Mouse (Mus musculus): ENCODE results near the gene Pitpnc1. TPM values are rescaled to one million over a fixed set of nuclear protein-coding genes. Genes with fewer than 3 reads are reported as not detected.

The Pitpnc1 gene
- total RNA-seq, 2 experiments from 2014 or later = 54.3 to 60.0 TPM

DNA sequence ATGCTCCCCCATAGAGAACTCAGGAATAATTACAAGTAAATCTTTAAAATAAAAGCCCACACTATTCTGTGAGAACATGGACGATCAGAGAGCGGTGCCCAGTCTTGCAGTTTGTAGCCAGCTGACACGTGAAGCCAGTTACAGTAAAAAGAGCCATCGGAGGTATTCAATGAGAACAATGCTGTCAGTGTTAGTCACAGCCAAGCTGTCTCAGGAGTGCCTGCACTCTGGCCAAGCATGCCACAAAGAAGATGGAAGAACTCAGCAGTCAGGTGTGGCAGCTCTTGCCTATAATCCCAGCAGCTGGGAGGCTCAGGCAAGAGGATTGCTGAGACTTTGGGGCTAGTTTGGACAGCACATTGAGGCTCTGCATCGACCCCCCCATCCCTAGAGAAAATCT is 111.8 kb downstream of the Pitpnc1 start:
- peak overlapping the region; percentile 8; the same call in 1 of the 2 replicates for H3K27ac ChIP-seq
- DNase-seq (ENCODE audit: low spot score in 2 of 2) = no peak
- TF ChIP-seq CTCF (conservative IDR thresholded peaks at IDR 0.05) = no peak
- no peak overlapping the region for H3K4me3 ChIP-seq

DNA sequence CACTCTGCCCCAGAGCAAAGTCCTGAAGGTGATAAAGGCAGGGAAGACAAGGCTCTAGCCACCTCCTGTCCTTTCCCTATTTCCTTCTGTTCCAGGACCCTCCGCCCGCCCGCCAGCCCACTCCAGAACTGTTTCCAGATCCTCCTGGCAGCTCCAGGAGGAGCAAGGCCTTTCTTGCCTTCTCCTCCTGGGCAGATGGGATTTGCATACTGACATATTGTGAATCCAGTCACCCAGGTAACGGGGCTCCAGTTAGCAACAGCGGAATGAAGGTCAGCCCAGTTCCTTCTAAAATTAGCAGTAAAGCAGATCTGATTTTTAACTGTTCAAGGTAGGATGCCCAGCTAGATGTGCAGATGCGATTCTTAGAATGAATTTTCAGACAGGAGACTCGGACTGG is 114.3 kb downstream of the Pitpnc1 start:
- DNase-seq (ENCODE audit: low spot score in 2 of 2) = peak; percentile 48 to 59
- Histone ChIP-seq H3K27ac (peak overlapping the region; percentile 83), H3K4me3 (no peak overlapping the region)
- TF ChIP-seq CTCF (conservative IDR thresholded peaks at IDR 0.05) = no peak

DNA sequence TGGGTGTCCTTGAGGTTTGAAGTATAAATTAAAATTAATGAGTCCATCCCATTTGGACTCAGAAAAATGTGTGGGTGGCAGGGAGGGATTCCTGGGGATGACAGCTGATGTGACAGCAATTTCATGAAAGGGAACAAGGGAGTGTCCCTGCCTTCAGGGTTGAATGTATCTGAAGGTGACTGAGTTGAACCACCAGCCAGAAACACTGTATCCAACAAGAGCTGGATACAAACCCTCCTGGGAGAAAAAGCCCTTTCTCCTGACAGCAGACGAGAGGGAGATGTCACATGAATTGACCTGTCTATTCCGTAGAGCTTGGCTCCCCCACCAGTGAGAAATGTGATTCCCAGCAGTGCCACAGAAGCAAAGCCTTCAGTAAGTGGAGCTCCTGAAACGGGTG is 115.0 kb downstream of the Pitpnc1 start:
- Histone ChIP-seq H3K4me3 (no peak overlapping the region), H3K27ac (peak overlapping the region; percentile 83)
- no peak for TF ChIP-seq CTCF (conservative IDR thresholded peaks at IDR 0.05)
- DNase-seq (ENCODE audit: low spot score in 2 of 2) = no peak

DNA sequence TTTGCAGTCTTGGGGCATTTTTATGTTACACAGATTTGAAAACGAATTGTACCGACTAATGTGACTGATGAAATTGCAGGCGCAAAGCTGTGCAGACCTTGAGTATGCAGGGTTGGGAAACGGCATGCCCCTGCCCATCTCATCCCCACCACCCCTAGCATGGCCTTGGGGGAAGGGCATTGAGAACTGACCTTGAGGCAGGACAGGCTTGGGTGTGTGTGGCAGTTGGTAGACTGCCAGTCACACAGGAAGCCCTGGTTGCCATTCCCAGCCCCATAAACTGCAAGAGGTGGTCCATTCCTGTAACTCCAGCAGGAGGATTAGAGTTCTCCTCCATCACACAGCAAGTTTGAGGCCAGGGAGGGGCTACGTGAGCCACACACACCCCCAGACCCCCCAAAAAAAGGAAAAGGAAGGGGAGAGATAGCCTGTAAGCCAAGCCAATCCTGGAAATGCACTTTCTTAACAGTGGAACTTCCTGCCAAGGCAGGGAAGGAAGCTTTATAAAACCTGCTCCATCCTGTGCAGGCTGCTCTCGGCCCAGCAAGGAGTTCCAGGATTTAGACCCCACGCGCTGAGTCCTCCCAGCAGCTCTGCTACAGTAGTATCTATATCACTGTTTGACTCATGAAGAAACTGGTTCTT is 115.9 kb downstream of the Pitpnc1 start:
- no peak for DNase-seq (ENCODE audit: low spot score in 2 of 2)
- Histone ChIP-seq H3K4me3 (no peak overlapping the region), H3K27ac (peak overlapping the region; percentile 83; the same call in 1 of the 2 replicates)
- no peak for TF ChIP-seq CTCF (conservative IDR thresholded peaks at IDR 0.05)

DNA sequence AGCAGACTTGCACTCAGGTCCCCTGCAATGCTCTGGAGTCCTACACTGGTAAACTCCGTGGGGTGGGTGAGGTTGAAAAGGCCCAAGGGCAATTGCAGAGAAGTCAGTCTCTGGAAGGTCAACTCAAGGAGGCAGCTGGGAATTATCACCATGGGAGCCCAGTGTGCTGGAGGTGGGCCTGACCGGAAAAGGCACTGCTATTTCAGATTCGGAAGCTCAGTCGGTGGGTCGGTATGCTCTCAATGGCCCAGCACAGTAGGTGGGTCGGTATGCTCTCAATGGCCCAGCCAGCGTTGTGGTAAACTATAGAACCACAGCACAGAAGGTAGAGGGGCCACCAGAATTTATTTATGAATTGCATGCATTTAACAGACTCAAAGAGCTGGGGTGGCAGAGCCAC is 117.9 kb downstream of the Pitpnc1 start:
- Histone ChIP-seq H3K4me3 (no peak overlapping the region), H3K27ac (no peak overlapping the region)
- TF ChIP-seq CTCF (conservative IDR thresholded peaks at IDR 0.05) = no peak
- DNase-seq (ENCODE audit: low spot score in 2 of 2) = no peak

DNA sequence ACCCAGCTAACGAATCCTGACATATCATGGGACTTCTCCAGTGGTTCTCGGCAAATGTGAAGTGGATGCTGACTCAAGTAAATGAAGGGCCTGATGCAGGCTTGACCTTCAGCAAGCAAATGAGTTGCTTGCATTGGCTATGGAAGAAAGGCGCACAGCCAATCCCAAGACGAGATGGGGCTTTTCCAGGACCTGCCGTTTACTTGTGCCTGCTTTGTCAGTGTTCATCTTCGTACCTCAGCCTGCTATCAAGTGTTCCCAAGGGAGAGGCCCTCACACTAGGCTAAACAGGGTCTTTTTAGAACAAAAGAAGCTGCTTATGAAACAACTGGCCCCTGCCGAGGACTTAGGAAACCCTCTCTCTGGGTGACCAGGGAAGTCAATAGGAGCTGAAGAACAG is 120.7 kb downstream of the Pitpnc1 start:
- TF ChIP-seq CTCF (conservative IDR thresholded peaks at IDR 0.05) = no peak
- DNase-seq (ENCODE audit: low spot score in 2 of 2) = no peak
- no peak overlapping the region for H3K4me3 ChIP-seq
- no peak overlapping the region for H3K27ac ChIP-seq

DNA sequence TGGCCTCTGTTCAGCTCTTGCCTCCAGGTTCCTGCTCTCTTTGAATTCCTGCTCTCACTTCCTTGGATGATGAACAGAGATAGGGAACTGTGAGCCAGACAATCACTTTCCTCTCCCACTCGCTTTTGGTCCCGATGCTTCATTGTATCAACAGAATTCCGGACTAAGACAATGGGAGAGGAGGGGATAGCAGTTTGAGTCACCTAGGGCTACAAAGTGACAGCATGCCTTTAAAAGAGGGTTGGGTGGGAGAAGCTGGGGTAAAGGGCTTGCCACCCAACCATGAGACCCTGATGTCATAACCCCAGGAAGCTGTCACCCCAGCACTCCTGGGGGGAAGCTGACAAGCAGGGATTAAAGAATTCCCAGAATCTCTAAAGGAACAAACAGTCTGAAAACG is 127.5 kb downstream of the Pitpnc1 start:
- Histone ChIP-seq H3K27ac (no peak overlapping the region), H3K4me3 (no peak overlapping the region)
- no peak for TF ChIP-seq CTCF (conservative IDR thresholded peaks at IDR 0.05)
- DNase-seq (ENCODE audit: low spot score in 2 of 2) = no peak

DNA sequence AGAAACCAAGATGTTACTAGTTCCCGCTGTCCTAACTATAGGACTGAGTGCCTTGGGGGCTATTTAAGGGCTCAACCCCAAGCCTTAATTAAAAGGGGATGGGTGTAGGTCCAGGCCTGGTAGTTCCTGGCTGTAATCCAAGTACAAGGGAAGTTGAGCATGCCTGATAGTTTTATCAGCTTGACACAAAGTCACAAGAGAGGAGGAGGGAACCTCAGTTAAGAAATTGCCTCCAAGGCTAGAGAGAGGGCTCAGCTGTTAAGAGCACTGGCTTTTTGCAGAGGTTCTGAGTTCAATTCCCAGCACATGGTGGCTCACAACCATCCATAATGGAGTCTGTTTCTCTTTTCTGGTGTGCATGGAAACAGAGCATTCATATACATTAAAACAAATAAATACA is 128.1 kb downstream of the Pitpnc1 start:
- no peak for TF ChIP-seq CTCF (conservative IDR thresholded peaks at IDR 0.05)
- H3K27ac ChIP-seq = no peak overlapping the region
- no peak for DNase-seq (ENCODE audit: low spot score in 2 of 2)
- no peak overlapping the region for H3K4me3 ChIP-seq

DNA sequence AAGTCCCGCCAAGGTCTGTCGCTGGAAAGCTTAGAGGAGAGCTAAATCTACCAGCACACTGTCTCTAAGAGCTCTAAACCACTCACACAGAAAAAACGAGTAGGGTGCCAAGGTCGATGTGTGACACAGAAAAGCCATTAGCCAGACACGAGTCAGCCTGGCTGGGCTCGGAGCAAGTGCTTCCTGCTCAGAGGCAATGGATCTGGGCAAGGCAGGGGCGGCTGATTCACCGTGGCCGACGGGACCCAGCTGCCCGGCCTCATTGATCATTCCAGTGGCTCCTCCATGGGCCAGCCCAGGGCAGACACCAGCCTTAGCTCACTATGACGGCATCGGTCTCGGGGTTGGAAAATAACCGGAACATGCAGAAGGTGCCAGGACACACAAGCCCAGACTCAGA is 129.2 kb downstream of the Pitpnc1 start:
- TF ChIP-seq CTCF (conservative IDR thresholded peaks at IDR 0.05) = no peak
- H3K4me3 ChIP-seq = no peak overlapping the region
- H3K27ac ChIP-seq = no peak overlapping the region
- no peak for DNase-seq (ENCODE audit: low spot score in 2 of 2)

DNA sequence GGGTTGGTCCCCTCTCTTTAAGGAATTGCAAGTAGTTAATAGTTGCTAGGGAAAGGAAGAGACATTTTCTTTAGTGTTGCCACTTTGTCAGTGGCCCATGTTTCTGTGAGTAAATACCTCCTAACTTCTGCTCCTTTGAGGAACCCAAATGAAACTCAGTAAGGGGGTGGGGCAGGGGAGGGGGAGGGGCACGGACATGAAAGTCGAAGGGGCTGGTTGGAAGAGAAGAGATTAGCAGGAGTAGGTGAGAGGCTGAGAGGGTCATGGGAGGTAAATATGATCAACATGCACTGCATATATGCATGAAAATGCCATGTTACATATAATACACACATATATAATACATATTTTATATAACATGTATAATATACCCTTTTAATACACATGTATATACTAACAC is 129.7 kb downstream of the Pitpnc1 start:
- Histone ChIP-seq H3K27ac (no peak overlapping the region), H3K4me3 (no peak overlapping the region)
- TF ChIP-seq CTCF (conservative IDR thresholded peaks at IDR 0.05) = no peak
- DNase-seq (ENCODE audit: low spot score in 2 of 2) = no peak

DNA sequence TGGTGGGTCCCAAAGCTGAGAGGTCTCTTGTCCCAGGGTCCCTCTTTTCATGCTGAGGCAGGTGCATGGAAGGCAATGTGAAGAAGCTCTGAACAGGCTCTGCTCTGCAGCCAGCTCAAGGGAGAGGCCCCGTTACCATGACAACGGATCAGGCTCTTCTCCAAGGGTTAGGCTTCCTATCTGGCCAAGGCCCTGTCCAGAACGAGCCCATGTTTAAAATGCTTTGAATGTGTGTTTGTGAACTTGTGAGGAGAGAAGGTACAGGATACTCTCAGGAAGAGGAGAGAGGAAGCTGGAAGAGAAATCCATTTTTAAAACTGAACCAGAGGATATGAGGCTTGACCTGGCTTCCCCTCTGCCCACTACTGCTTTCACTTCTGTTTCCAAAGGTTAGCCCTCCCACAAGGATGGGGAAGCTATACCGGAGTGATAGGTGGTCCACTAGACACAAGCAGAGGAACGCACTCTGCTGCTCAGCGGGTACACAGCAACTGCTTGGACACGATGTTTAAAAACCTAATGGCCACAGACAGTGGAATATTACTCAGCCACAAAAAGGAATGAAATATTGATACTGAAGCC is 131.2 kb downstream of the Pitpnc1 start:
- H3K4me3 ChIP-seq = no peak overlapping the region
- H3K27ac ChIP-seq = no peak overlapping the region
- DNase-seq (ENCODE audit: low spot score in 2 of 2) = no peak
- no peak for TF ChIP-seq CTCF (conservative IDR thresholded peaks at IDR 0.05)

DNA sequence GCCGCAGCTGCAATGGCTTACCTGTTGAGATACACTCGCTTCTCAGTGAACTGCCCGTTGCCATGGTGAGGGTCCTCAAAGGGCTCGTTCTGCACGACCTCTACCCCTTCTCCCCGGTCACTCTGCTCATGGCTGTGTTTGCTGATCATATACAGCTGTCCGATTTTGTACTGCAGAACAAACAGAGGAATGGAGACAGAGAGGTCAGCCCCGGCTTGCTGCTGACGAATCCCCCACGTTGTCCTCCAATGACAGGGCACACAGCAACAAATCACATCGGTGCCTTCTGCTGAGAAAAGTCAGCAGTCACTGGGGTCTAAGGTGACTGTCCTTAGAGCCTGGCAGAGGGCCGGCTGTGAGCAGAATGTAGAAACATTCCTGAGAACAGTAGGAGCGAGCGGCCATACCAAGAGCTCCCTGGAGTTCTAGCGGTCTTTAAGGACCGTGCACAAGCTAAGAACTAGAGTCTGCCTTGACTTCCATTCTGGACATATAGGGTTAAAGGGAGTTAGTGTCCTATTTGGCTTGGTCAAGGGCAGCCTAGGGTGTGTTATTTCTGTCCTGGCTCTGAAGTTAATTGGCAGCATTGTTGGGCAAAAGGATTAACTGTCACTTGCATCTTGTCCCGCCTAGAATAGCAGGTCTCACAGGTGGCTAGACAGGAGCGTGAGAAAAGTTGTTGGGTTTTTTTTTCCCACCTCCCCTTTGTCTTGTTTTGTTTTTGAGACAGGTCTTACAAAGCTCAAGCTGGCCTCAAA is 132.9 kb downstream of the Pitpnc1 start:
- no peak for TF ChIP-seq CTCF (conservative IDR thresholded peaks at IDR 0.05)
- Histone ChIP-seq H3K4me3 (no peak overlapping the region), H3K27ac (no peak overlapping the region)
- DNase-seq (ENCODE audit: low spot score in 2 of 2) = no peak

DNA sequence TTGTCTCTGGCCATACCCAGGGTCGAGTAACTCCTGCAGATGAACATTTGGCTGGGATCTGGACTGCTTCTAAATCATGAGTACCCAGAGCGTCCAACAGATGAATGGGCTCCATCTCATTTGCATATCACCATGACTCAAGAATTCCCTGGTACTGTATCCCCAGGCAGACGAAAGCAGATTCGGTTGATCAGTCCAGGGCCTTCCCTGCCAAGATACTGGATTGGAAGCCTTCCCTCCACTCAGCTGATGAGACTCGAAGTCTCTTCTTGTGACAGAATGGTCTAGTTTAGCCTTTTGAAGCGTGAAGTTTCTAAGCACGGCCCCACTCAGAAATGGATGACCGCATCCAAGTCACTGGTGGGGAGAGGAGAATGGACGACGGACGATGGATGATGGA is 134.7 kb downstream of the Pitpnc1 start:
- DNase-seq (ENCODE audit: low spot score in 2 of 2) = no peak
- H3K4me3 ChIP-seq = no peak overlapping the region
- peak overlapping the region; percentile 70 for H3K27ac ChIP-seq
- TF ChIP-seq CTCF (conservative IDR thresholded peaks at IDR 0.05) = no peak

Data from layer of hippocampus, adult 2 months (tissue).